Mouse (Mus musculus) left cerebral cortex, postnatal 10 days (tissue): ENCODE measurements at regions not wholly inside any gene's neighbourhood (a gene's known extent, or its start where the extent isn't known, plus 50 kb on each side); places are given as distances from the start of the nearest gene placed in this dataset.

Experiments used
- DNase-seq, 2 experiments: peaks; one replicate each; pipeline ENCODE4 v3.0.0; 2021 to 2022; ENCODE audit warnings: low spot score in 2 of 2, mixed read lengths in 1 of 2; ENCODE audit errors: extremely low spot score in 1 of 2
- intact Hi-C: fragments of 180-260 bp; cut with DNase I; formaldehyde crosslinking; loops from one replicate; pipeline ENCODE4 v1.15.1; 2025

GRCm38 (mm10) chr5:69704261-69705167 is 112.4 kb upstream of the Gnpda2 start:
- DNase-seq: peak in 1 of 2 experiments; percentile 55
- intact Hi-C loops: loop anchor here (5.0 kb wide), 2 partner anchors 1288 to 1388 kb away; no protein-coding TSS in a partner anchor

GRCm38 (mm10) chr5:69678770-69679169 is 86.6 kb upstream of the Gnpda2 start:
- intact Hi-C loops: no loop called here
- DNase-seq: no peak

DNA sequence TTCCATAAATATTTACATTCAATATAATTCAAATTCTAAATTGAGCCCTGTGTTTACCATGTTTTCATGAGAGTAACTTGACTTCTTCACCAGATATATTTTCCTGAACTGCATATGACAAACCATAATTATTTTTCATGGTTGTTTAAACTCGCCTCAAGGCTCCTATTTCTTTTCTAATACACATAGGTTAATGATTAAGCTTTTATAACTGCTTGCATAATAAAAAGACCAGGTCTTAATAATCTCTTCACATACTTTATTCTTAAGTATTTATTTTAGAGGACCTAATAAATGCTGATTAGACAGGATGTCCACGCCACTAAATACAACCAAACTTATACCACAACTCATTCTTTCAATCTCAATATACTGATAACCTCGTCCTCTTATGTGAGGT is 86.1 kb upstream of the Gnpda2 start:
- no peak for DNase-seq
- intact Hi-C loops: no loop called here

DNA sequence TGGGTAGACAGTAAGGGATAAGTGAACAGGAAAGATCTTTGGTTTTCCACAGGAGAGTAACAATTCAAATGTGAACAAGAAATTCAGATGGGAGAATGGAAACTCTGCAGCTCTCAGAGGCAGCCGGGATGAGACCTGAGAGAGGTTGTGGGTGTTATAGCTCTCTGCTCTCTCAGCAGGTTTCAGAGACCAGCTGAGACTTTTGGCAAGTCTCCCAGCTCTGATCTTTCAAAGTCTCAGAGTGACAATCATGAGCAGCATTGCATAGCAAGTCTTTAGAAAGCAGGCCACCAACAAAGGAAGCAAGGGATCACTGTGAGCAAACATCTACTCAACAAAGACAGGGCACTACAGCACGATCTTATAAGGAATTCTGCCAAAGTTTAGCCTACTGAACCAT is 73.4 kb upstream of the Gnpda2 start:
- intact Hi-C loops: no loop called here
- DNase-seq: peak in 1 of 2 experiments; percentile 20

DNA sequence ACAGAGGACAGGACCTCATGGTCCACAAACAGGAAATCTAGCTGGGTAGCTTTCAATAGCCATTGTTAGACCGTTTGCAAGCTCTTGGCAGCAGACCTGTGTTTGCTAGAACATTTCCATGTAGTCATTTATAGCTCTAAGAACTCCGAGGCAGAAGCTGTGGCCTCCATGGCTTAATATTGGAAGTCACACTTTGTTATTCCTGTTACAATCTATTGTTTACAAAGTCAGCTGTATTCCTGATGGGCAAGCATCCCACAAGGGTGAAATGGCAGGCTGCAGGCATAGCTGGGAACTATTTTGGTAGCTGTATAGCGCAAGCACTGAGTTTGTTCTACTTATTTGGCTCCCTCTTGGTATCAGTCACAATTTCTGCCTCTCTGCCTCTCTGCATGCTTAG is 71.8 kb upstream of the Gnpda2 start:
- intact Hi-C loops: no loop called here
- DNase-seq: no peak
